Mouse (Mus musculus) lung, postnatal 14 days (tissue): ENCODE measurements at regions not wholly inside any gene's neighbourhood (a gene's known extent, or its start where the extent isn't known, plus 50 kb on each side); places are given as distances from the start of the nearest gene placed in this dataset.
A peak's percentile ranks its signal among the peaks of the same experiment; 100 is the strongest.

Source experiments
- DNase-seq: peaks from one replicate; pipeline ENCODE4 v3.0.0; 2021

DNA sequence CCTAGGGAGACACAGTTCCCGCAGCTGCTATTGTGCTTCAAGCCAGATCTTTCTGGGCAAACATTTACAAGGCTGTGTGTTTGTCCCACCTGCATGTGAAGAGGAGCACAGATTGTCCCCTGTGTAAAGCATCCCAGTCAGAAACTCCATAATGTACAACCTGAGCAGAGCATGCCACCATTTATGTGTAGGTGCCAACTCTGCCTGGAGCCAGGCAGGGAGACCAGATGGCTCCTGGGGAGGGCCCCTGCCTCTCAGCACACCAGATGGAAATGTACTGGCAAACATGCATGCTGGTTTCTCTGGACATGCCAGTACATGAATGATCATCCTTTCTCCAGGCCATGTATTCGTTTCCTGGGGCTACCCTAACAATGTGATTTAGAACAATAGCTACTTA lies 98.6 kb upstream of the Foxp3 start:
- no peak for DNase-seq

DNA sequence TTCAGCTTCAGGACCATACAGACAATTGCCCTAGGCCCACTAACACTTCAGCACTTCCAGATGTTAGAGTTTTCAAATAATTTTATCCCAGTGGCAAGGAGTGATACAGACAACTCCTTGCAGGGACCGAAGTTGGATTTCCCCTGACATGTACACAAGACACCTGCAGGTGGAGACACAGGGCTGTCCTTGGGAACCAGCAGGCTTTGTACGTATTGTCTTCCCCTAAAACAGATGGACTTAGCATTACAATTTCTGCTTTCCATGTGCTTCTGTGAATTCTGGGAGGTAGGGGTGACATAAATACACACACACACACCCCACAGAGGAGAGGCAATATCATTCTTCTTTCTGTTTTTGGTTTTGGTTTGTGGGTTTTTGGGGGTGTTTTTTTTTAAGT lies 98.2 kb upstream of the Usp27x start:
- DNase-seq, result peak; percentile 19

DNA sequence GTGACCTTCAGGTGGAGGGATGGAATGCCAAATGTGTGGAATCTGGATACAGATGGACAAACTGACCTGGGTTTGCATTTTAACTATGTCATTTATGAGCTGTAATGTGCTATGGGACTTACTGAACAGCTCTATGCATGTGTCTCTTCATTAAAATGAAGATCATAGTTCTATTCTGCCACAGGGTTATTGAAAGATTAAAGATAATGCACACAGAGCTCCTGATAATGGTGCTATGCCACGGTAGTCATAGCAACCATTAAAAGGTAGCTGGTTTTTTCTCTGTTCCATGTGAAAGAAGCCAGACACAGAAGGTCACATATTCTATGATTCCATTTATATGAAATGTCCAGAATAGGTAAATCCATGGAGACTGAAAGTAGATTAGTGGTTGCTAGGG lies 94.2 kb upstream of the Usp27x start:
- no peak for DNase-seq

DNA sequence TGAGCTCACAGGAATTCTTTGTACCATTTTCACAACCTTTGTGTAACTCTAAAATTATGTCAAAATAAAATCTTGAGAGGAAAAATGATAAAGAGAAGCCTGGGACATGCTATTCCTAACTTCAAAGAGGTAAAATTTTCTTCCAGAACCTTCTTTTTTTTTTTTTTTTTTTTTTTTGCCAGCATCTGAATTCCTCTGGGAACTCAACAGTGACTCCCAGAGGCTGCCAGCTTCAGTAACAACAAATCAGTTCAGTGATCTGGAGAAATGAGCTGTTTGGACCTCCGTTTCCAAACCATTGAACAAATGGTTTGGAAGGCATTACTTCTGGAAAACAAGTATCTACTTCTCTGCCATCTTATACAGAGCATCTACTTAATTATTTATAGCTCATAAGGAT lies 92.4 kb upstream of the Usp27x start:
- DNase-seq, result no peak

DNA sequence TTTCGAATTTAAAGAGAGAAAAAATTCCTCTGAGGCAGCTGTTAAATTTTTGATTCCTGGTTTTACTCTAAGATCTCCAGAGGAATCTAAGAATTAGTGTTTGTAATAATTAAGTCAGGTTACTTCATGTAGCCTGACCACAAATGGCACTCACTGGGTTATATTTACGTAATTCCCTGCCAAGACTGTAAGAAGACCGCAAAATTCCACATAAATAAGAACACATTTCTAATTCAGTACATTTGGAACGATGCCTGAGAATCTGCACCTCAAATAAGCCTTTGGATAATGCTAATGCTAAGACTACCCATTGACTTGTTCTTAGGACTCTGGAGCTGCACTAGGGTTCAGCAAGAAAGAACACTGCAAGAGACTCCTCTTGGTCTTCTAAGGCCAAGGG lies 81.2 kb upstream of the Usp27x start:
- DNase-seq, result no peak

DNA sequence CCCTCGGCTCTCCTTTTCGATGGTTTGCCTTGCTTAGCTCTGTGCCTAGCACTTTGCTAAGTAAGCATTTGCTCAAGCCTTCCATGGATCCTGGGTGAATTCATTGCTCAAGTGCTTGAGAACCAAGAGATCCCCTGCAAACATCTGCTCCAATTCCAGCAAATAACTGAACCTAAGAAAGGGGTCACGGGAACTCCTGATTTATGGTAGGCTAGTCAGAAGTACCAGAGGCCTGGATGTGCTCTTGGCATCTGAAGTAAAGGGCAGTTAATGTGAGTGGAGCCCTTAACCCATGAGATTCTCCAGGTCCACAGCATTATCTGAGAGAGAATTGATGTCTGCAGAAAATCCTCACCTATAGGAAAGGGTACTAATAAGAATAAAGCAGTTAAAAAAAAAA lies 69.4 kb upstream of the Usp27x start:
- no peak for DNase-seq

DNA sequence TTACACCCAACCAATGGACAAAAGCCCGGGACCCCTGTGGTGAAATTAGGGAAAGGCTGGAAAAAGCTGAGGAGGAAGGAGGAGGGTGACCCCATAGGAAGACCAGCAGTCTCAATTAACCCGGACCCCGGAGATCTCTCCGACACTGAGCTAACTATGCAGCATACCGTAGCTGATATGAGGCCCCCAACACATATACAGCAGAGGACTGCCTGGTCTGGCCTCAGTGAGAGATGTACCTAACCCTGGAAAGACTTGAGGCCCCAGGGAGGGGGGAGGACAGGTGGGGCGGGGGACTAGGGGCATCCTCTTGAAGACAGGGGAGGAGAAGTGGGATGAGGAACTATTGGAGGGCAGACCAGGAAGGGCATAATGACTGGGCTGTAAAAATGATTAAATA lies 69.0 kb upstream of the Usp27x start:
- DNase-seq, result no peak

DNA sequence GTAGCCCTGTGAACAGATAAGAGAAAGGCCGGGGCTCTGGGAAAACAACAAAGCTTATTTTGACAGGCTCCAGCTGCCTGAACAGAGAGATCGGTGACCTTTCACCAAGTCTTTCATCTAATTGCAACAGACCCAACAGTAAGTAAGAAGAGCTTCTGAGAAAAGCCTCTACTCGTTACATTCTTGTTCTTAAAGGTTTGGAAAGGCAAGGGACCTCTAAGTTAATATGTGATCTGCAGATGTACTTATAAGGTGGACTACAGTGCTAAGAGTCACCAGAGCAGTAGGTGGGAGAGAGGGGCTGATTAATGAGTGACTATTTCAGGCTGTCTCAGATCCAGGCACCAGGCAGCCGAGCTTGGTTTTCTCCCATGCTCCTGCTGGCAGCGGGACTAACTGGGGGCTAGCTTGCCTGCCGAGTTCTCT lies 68.4 kb upstream of the Usp27x start:
- no peak for DNase-seq

DNA sequence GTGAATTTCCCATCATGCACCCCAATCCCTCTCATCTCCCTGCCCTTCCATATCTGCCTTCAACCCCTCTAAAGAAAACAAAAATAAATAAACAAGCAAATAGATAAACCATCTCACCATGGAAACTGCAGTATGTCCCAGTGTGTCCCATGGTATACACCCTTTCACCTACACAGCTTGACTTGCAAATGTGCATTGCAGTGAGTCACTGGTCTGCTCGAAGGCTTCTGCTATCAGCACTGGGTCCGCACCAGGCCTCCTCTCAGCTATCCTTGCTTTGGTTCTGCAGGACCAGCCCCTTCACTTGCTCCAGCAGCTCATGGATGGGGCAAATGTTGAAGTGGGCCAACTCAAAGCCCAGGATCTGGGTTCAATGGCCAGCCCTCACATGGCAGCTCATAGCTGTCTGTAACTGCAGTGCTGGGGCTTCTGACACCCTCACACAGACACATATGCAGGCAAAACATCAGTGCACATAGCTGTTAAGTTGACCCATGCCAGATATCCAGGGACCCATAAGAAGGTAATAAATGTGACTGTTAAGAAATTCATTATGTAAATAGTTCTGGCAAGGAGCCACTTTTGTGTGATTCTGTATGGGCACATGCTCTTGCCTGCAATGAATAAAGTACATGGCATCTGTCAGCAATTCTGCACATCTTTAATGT lies 59.9 kb upstream of the Usp27x start:
- DNase-seq, result no peak

DNA sequence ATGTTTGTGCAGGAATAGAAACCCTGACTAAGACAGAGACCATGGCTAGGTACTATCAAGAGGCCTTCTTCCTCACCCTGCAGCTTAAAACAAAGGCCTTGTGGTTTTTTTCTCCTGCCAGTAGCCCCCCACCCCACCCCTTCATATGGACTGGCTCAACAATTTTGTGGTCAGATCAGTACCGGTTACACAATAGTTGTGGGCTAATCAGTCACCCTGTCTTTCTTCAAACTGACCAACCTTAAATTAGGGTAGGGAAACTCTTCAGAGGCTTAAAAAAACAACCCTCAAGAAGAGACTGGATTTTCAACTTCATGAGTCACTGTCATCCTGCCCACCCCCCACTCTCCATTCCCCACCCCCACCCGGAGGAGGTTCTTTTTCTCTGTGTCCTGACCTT lies 58.6 kb upstream of the Usp27x start:
- DNase-seq, result no peak

DNA sequence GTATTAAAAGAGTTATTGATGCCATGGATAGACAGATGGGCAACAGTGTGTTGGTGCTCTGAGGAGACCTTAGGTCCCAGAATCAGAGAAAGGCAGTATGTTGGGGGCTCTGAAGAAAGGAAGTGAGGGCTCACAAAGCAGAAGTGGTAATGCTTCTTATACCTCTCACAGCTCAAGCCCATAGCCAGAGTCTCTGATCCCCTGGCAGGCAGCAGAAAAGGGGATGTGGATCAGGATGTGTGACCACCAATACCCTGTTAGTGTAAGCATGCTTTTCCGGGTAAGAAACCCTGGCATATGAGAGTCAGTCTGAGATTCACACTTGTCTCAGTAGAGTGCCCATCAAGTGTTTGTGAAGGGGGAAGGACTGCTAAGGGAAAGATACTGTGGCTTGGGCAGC lies 54.8 kb upstream of the Usp27x start:
- DNase-seq, result no peak

DNA sequence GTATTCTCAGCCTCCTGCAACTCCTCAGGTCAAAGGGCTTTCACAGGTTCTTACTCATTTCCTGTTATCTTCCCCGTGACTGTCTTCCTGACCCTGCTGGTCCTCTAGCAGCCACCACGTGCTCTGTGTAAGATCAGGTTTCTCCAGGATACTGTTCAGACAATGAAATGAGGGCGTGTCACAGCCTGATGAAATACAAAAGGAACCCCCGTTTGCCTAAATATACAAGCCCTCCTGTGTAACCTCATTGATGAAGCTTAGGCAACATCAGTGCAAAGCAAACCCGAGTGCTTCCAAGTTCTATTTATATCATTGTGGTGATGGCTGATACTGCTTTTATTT lies 53.9 kb upstream of the Usp27x start:
- DNase-seq, result no peak

DNA sequence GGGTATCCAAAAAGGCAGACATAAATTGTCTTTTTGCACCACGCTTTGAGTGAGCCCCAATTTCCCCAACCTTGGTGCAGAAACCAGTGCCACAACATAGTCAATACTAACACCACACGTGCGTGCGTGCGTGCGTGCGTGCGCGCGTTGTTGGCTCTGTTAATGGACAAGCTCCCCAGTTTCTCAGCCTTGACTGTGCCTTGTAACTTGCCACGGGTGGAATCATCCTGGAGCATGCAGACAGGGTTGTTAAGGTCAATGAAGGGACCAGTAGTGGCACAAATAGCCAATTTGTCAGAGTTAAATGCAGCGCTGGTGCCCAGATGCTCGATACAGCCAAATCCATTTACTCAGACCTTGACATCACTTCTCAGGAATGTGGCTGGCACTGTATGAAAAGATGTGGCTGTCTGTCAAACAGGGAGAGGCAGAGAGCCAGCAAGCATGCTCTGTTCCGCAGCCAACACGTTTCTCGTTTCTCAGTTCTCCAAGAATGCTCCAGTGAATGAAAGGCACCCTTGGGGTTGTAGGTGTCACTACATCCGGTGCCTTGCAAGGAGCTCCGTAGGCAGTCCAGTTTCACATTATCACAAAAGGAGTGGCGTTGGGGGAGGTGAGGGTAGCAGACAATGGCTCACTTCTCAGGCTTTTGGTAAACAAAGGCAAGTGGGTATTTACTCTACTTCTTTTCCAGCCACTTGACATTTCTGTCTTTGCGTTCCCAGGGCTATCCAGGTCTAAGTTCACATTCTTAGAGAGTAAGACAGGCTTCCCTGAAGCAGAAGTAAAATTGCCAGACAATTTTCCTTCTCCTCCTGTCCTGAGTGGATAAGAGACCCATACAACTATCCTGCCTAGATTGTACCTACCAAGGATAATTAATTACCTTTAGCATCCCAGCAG lies 53.2 kb upstream of the Usp27x start:
- DNase-seq, result peak; percentile 36
